Mouse (Mus musculus) hindbrain, embryonic 15.5 days (tissue): ENCODE measurements around the gene Olfr695. TPM values are rescaled to one million over a fixed set of nuclear protein-coding genes. Genes with fewer than 3 reads are reported as not detected.
"Not testable (repeated sequence)": the region's sequence is repeated elsewhere in the genome, so short reads cannot be mapped to it uniquely, and the experiment has no call there.

Experiments
- ATAC-seq: fragments of 200-750 bp; cut with Nextera tagmentation; 2 replicates; pipeline ENCODE4 v1.8.0; 2017; ENCODE audit warnings: low read depth, moderate number of reproducible peaks, moderate TSS enrichment; ENCODE audit not compliant: low FRiP score
- H3K27ac ChIP-seq: fragments of 300-500 bp; sonication (generic); replicated peaks from 2 replicates; pipeline ENCODE4 v1.5.1; 2015; ENCODE audit warnings: mild to moderate bottlenecking, inconsistent platforms
- H3K27me3 ChIP-seq: fragments of 300-500 bp; sonication (generic); 2 replicates; pipeline ENCODE4 v1.6.1; 2015; ENCODE audit warnings: control low read depth, inconsistent platforms
- H3K36me3 ChIP-seq: fragments of 300-500 bp; sonication (generic); 2 replicates; pipeline ENCODE4 v1.6.1; 2015; ENCODE audit warnings: control low read depth, inconsistent platforms
- H3K4me1 ChIP-seq: fragments of 300-500 bp; sonication (generic); replicated peaks from 2 replicates; pipeline ENCODE4 v1.6.1; 2015; ENCODE audit warnings: control low read depth, inconsistent platforms
- H3K4me2 ChIP-seq: fragments of 300-500 bp; sonication (generic); 2 replicates; pipeline ENCODE4 v1.6.1; 2015; ENCODE audit warnings: moderate library complexity, mild to moderate bottlenecking, inconsistent platforms
- H3K4me3 ChIP-seq: fragments of 300-500 bp; sonication (generic); 2 replicates; pipeline ENCODE4 v1.5.1; 2015; ENCODE audit warnings: mild to moderate bottlenecking, inconsistent platforms
- H3K9ac ChIP-seq: fragments of 300-500 bp; sonication (generic); 2 replicates; pipeline ENCODE4 v1.6.1; 2015; ENCODE audit warnings: inconsistent platforms
- H3K9me3 ChIP-seq: fragments of 300-500 bp; sonication (generic); 2 replicates; pipeline ENCODE4 v1.6.1; 2016; ENCODE audit warnings: control low read depth, inconsistent platforms
- WGBS: fragments of 180-500 bp; shearing (Covaris S2); methylation state at CpG from one replicate; pipeline ENCODE4 v1.1.7; 2015; 5-methylcytosine and 5-hydroxymethylcytosine counted together
- polyA plus RNA-seq: library from polyadenylated mRNA; unstranded; fragments of >200 nt; fragmentation: Nextera tagmentation; extraction: Ambion mirVana; gene quantifications from 2 replicates; pipeline ENCODE4 v1.2.1, GENCODE M21; 2015

Gene Olfr695
- not detected in 2 replicates for polyA plus RNA-seq

GRCm38 (mm10) chr7:106716296-106716695, at the start of gene Olfr695:
TSS of gene Olfr695 (minus strand) at chr7:106716396.
- Histone ChIP-seq H3K27ac (no peak within 1 kb of the TSS), H3K4me3 (no peak within 1 kb of the TSS), H3K4me1 (no peaks in the 10 kb centered on the region), H3K27me3 (no peaks in the 10 kb centered on the region), H3K9ac (no peak within 1 kb of the TSS), H3K36me3 (no peaks in the 10 kb centered on the region), H3K9me3 (no peaks in the 10 kb centered on the region), H3K4me2 (no peak within 1 kb of the TSS)
- no peak for ATAC-seq

- not testable (repeated sequence) for ATAC-seq, H3K4me2 ChIP-seq, H3K36me3 ChIP-seq, H3K27me3 ChIP-seq, H3K27ac ChIP-seq, H3K9me3 ChIP-seq, H3K4me1 ChIP-seq, H3K9ac ChIP-seq, H3K4me3 ChIP-seq
- 98% methylated on average over 2 of the region's 2 CpGs for WGBS
Measured at GRCm38 (mm10) chr7:106761008-106761407, 44.8 kb upstream of the Olfr695 start.

- H3K27me3 ChIP-seq: no peaks in the 10 kb centered on the region
- no peak overlapping the region for H3K9ac ChIP-seq
- ATAC-seq: no peak
- H3K27ac ChIP-seq: no peak overlapping the region
- H3K36me3 ChIP-seq: no peaks in the 10 kb centered on the region
- H3K9me3 ChIP-seq: no peaks in the 10 kb centered on the region
- WGBS: 98% methylated on average over 2 of the region's 2 CpGs
- H3K4me1 ChIP-seq: no peaks in the 10 kb centered on the region
- no peak overlapping the region for H3K4me3 ChIP-seq
- H3K4me2 ChIP-seq: no peak overlapping the region
Measured at GRCm38 (mm10) chr7:106758800-106759199, 42.6 kb upstream of the Olfr695 start.

- Histone ChIP-seq H3K4me3 (no peak within 1 kb of the TSS), H3K27ac (no peak within 1 kb of the TSS), H3K36me3 (no peaks in the 10 kb centered on the region), H3K4me2 (no peak within 1 kb of the TSS), H3K9me3 (no peaks in the 10 kb centered on the region), H3K9ac (no peak within 1 kb of the TSS), H3K27me3 (no peaks in the 10 kb centered on the region), H3K4me1 (no peaks in the 10 kb centered on the region)
- ATAC-seq: no peak
Measured at GRCm38 (mm10) chr7:106755297-106755696, 39.1 kb upstream of the Olfr695 start, which contains the start of gene Olfr698. TSS of gene Olfr698 (minus strand) at chr7:106755397.

- no peak overlapping the region for H3K27ac ChIP-seq
- no peak overlapping the region for H3K4me3 ChIP-seq
- 91% methylated on average over 5 of the region's 5 CpGs for WGBS
- no peaks in the 10 kb centered on the region for H3K9me3 ChIP-seq
- H3K9ac ChIP-seq: no peak overlapping the region
- H3K27me3 ChIP-seq: no peaks in the 10 kb centered on the region
- H3K4me2 ChIP-seq: no peak overlapping the region
- no peak for ATAC-seq
- no peaks in the 10 kb centered on the region for H3K4me1 ChIP-seq
- no peaks in the 10 kb centered on the region for H3K36me3 ChIP-seq
Measured at GRCm38 (mm10) chr7:106745811-106746210, 29.6 kb upstream of the Olfr695 start.

GRCm38 (mm10) chr7:106742343-106742742, 26.1 kb upstream of the Olfr695 start, which contains the start of gene Olfr697:
TSS of gene Olfr697 (minus strand) at chr7:106742443.
- no peak for ATAC-seq
- H3K27ac ChIP-seq: no peak within 1 kb of the TSS
- no peaks in the 10 kb centered on the region for H3K4me1 ChIP-seq
- H3K36me3 ChIP-seq: no peaks in the 10 kb centered on the region
- no peak within 1 kb of the TSS for H3K9ac ChIP-seq
- H3K27me3 ChIP-seq: no peaks in the 10 kb centered on the region
- 94% methylated on average over 1 of the region's 1 CpGs for WGBS
- H3K4me3 ChIP-seq: no peak within 1 kb of the TSS
- no peak within 1 kb of the TSS for H3K4me2 ChIP-seq
- no peaks in the 10 kb centered on the region for H3K9me3 ChIP-seq

GRCm38 (mm10) chr7:106737028-106737427, 20.8 kb upstream of the Olfr695 start:
- H3K4me1 ChIP-seq: no peaks in the 10 kb centered on the region
- no peak overlapping the region for H3K9ac ChIP-seq
- no peaks in the 10 kb centered on the region for H3K36me3 ChIP-seq
- no peak for ATAC-seq
- no peak overlapping the region for H3K27ac ChIP-seq
- H3K27me3 ChIP-seq: no peaks in the 10 kb centered on the region
- H3K9me3 ChIP-seq: no peaks in the 10 kb centered on the region
- no peak overlapping the region for H3K4me2 ChIP-seq
- no peak overlapping the region for H3K4me3 ChIP-seq

- H3K27me3 ChIP-seq: no peaks in the 10 kb centered on the region
- 75% methylated on average over 2 of the region's 2 CpGs for WGBS
- no peak overlapping the region for H3K4me3 ChIP-seq
- no peaks in the 10 kb centered on the region for H3K36me3 ChIP-seq
- no peaks in the 10 kb centered on the region for H3K4me1 ChIP-seq
- H3K27ac ChIP-seq: no peak overlapping the region
- H3K9me3 ChIP-seq: no peaks in the 10 kb centered on the region
- no peak overlapping the region for H3K4me2 ChIP-seq
- no peak for ATAC-seq
- H3K9ac ChIP-seq: no peak overlapping the region
Measured at GRCm38 (mm10) chr7:106733717-106734116, 17.5 kb upstream of the Olfr695 start.

- H3K36me3 ChIP-seq, H3K4me2 ChIP-seq, ATAC-seq, H3K27me3 ChIP-seq, H3K9ac ChIP-seq, H3K4me1 ChIP-seq, H3K4me3 ChIP-seq, H3K27ac ChIP-seq, H3K9me3 ChIP-seq: not testable (repeated sequence)
- WGBS: 93% methylated on average over 2 of the region's 2 CpGs
Measured at GRCm38 (mm10) chr7:106725654-106726053, 9.5 kb upstream of the Olfr695 start.

GRCm38 (mm10) chr7:106711463-106711862, 4.7 kb downstream of the Olfr695 start:
- Histone ChIP-seq H3K4me3 (no peak overlapping the region), H3K27me3 (no peaks in the 10 kb centered on the region), H3K9me3 (no peaks in the 10 kb centered on the region), H3K4me1 (no peaks in the 10 kb centered on the region), H3K36me3 (no peaks in the 10 kb centered on the region), H3K9ac (no peak overlapping the region), H3K27ac (no peak overlapping the region), H3K4me2 (no peak overlapping the region)
- WGBS: 90% methylated on average over 6 of the region's 6 CpGs
- ATAC-seq: no peak

- WGBS: 90% methylated on average over 10 of the region's 10 CpGs
- H3K4me3 ChIP-seq, H3K4me2 ChIP-seq, ATAC-seq, H3K9me3 ChIP-seq, H3K27ac ChIP-seq, H3K27me3 ChIP-seq, H3K36me3 ChIP-seq, H3K9ac ChIP-seq, H3K4me1 ChIP-seq: not testable (repeated sequence)
Measured at GRCm38 (mm10) chr7:106707705-106708104, 8.5 kb downstream of the Olfr695 start.

- Histone ChIP-seq H3K27ac (no peak overlapping the region), H3K4me3 (no peak overlapping the region), H3K27me3 (no peaks in the 10 kb centered on the region), H3K4me2 (no peak overlapping the region), H3K9me3 (no peaks in the 10 kb centered on the region), H3K4me1 (no peaks in the 10 kb centered on the region), H3K9ac (no peak overlapping the region), H3K36me3 (no peaks in the 10 kb centered on the region)
- WGBS: 79% methylated on average over 1 of the region's 1 CpGs
- no peak for ATAC-seq
Measured at GRCm38 (mm10) chr7:106696891-106697290, 19.3 kb downstream of the Olfr695 start.

GRCm38 (mm10) chr7:106692976-106693375, 23.2 kb downstream of the Olfr695 start:
- H3K36me3 ChIP-seq: no peaks in the 10 kb centered on the region
- 85% methylated on average over 3 of the region's 3 CpGs for WGBS
- no peak overlapping the region for H3K4me2 ChIP-seq
- ATAC-seq: no peak
- no peaks in the 10 kb centered on the region for H3K9me3 ChIP-seq
- no peak overlapping the region for H3K4me3 ChIP-seq
- no peak overlapping the region for H3K9ac ChIP-seq
- no peak overlapping the region for H3K27ac ChIP-seq
- H3K27me3 ChIP-seq: no peaks in the 10 kb centered on the region
- no peaks in the 10 kb centered on the region for H3K4me1 ChIP-seq
